Mouse (Mus musculus): Measurements from ENCODE around the gene Mxd4.

The Mxd4 gene

DNA sequence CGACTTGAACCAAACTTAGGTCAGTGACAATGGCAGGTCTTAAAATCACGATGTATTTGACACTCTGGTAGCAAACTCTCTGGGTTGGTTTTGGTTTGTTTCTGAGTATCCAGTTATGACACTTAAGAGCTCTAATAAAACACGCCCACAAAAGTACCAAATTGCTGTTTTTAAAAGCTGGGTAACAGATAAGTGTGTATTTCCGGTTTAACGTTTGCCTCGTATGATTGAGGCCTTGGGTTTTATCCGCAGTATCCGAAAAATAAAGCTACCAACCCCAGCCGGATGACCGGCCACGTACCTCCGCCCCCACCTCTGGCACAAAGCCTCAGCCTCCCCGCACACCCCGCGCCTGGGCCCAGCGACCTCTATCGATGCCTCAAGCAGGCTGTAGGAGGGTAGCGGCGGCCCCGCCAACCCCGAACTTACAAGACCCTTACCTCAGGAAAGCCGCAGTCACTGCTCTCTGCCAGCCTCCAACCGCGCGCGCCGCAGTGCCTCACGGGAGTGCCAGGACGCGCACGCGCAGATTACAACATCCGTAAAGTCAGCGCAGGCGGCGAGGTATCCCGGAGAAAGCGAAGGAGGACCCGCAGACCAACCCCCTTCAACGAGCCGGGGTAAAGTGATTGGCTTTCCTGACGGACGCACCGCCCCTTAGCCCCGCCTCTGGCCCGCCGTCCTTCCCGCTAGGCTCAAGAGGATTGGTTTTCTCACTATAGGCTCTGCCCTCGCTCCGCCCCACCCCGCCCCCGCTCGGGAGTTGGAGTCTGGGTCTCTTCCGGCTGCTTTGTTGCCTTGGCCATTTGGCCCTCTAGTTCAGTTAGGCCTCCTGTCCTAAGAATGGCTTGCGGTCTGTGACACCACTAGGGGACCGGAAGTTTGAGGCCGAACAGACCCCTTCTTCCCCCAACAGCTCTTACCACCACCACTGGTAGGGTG lies 18.3 kb downstream of the Mxd4 start, which contains the start of the genes Poln and Haus3:
Poln (minus strand) TSS at position 499 of the 942 bp plus-strand sequence.
Haus3 (minus strand) TSS at position 578 of the 942 bp plus-strand sequence.
- peak; percentile 98 for DNase-seq

DNA sequence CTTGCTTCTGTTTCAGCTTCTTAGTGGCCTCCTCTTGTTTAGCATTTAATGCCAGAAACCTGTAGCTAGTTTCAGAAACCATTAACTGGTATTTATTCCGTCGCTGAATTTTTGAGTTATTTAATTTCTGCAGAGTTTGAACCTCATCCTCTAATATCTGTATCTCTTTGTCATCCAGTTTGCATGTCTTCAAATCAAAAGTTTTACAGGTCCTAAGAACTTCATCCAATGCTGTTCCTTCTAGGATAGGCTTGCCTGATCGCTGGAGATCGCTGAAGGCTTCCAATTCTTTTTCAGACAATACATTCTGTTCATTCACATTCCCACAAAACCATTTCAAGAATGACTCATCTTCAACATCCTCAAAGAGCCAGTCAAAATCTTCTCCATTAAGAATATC lies 19.7 kb downstream of the Mxd4 start:
- no peak for DNase-seq

DNA sequence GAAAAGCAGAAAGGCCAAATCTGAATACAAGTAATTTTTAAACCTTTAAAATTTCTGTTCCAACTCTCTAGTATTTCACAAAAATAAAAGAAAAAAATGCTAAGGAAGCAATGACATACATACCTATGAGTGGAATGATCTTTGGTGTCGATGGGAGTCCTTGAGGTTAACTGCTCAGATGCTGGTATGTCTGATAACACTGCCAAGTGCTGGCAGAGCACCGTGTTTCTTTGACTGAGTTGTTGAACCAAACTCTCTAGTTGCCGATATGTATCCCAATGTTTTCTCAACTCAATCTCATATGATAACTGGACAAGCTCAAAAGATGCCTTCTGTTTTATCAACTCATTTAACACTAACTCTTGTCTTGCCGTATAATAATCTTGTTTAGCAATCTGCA lies 21.7 kb downstream of the Mxd4 start:
- DNase-seq: no peak

DNA sequence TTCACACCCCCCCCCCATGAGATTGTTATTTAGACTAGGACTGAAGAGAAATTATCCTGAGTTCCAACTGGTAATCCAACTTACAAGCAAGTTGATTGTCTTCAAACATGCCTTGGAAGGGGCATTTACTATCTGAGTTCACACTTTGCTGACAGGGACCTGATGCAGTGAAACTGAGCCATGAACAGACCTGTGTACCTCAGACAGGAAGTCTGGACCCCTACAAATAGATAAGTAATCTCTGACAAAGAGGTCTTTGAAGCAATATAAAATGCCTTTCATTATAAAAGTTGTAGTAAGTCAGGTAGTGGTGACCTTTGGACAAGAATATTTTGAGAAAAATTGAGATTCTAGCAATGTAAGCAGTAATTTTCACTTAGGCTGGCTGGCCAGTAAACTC lies 39.0 kb downstream of the Mxd4 start:
- DNase-seq: no peak

DNA sequence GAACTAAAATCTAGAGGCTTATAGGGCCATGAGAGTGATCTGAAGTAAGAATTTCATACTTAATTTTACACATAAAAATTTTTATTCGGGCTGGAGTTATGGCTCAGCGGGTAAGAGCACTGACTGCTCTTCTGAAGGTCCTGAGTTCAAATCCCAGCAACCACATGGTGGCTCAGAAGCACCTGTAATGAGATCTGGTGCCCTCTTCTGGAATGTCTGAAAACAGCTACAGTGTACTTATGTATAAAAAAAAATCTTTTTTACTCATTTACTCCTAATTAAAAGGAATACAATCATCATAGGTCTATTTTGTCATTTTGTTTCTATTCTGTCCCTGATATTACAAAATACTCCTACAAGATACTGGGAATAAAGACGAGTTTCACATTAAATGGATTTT lies 40.0 kb downstream of the Mxd4 start:
- DNase-seq: peak; percentile 33

DNA sequence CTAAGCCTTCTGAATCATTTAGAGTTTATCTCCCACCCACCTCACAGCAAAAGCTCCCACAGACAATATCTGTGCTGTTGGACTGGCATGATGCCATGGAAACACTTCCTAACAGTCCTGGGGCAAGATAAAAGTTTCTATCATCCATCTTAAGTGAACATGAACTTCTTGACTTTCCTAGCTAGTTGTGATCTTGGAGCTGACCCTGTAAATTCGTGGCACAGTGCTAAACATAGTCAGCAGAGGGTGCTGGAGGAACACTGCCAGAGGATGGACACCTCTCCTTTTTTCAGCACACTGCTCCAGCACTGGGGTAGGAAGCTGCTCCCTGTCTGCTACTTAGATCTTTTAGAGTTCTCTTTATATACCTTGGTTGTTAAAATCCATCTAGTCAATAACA lies 47.8 kb downstream of the Mxd4 start:
- DNase-seq: peak; percentile 72

DNA sequence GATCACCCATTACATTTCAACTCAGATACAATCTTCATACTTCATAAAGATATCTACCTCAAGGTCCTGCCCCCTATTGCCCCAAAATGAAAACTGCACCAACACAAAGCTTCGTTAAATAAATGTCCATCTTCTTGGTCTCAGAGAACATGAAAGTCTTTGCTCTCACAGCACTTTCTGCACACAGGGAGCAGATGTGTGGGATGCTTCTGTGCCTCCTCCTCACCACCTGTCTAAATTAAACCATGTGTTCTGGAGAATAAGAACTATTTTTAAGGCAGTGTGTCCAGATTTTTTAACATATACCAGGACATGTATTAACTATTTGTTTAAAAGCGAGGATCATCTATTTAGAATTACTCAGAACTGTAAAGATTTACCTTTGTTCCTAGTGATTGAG lies 54.8 kb downstream of the Mxd4 start:
- DNase-seq: no peak

DNA sequence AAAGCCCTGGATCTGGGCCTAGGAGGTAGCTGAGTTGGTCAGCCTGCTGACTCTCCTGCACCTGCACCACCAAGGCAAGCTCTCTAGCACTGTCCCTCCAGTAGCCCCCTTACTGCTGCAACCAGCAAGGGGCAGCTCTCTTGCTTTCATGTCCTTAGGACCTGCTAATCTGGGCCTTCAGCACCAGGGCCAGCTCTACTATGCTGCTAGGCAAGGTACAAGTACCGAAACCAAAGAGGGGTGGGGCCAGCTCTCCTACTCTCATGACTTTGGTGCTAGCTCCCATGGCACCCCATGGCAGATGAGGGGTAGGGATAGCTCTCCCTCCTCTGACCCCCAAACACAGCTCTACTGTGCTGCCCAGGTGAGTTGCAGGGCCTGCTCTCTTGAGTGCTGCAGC lies 63.4 kb downstream of the Mxd4 start:
- no peak for DNase-seq
